ENCODE assay signal across 21 mouse cellular contexts in the genomic region with DNA sequence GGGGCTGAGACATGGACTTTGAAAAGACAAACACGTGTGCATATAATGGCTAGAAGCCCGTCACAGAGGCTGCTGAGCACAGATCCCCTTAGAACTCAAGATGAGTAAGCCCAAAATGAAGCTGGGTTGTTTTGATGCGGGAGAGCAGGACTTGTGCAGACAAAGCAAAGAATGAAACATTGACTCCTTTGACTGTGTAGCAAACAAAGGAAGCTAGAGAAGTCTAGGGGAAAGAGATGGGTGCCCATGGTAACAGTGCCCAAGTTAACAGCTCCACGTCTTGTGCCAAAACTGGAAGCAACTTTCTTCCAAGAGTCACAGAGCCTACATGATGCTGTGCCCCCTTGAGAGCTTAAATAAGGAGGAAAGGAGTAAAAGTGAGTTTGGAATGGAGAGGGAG. TPM values are rescaled to one million over a fixed set of nuclear protein-coding genes. Genes with fewer than 3 reads are reported as not detected.
DNase-seq lines count a peak whose midpoint lies in the region; ATAC-seq lines count a peak whose summit lies in the region.
"Had no signal": no experiment of that assay in that cellular context is flagged by ENCODE, and none has a peak within 500 bp of the region (broad histone marks: within the 10 kb centered on the region; RNA-seq: fewer than 3 reads in every experiment).

No protein-coding gene starts in this region.

- H3K4me2 ChIP-seq in hindbrain, embryonic 16.5 days (ENCODE audit: low read length) = no peak overlapping the region
- no peak overlapping the region for H3K4me2 ChIP-seq in midbrain, embryonic 11.5 days
- H3K4me2 ChIP-seq in neural tube, embryonic 14.5 days (ENCODE audit: low read depth, low read length) = no peak overlapping the region
- H3K4me2 ChIP-seq in neural tube, embryonic 15.5 days = no peak overlapping the region
- H3K4me2 ChIP-seq: embryonic facial prominence, embryonic 12.5 days; forebrain, embryonic 12.5 days had no signal

- no peak overlapping the region for H3K4me3 ChIP-seq in hindbrain, embryonic 16.5 days (ENCODE audit: low read length)
- H3K4me3 ChIP-seq in hindbrain, embryonic 10.5 days = no peak overlapping the region
- H3K4me3 ChIP-seq in midbrain, embryonic 11.5 days (ENCODE audit: low read depth, low read length) = no peak overlapping the region
- no peak overlapping the region for H3K4me3 ChIP-seq in midbrain, embryonic 10.5 days
- no peak overlapping the region for H3K4me3 ChIP-seq in neural tube, embryonic 14.5 days (ENCODE audit: low read depth, low read length)
- H3K4me3 ChIP-seq in neural tube, embryonic 15.5 days (replicated peaks) = no peak overlapping the region
- H3K4me3 ChIP-seq in limb, embryonic 10.5 days = no peak overlapping the region
- H3K4me3 ChIP-seq: embryonic facial prominence, embryonic 10.5 days; embryonic facial prominence, embryonic 12.5 days; forebrain, embryonic 12.5 days had no signal

- H3K27me3 ChIP-seq in hindbrain, embryonic 16.5 days (replicated peaks; ENCODE audit: control insufficient read depth, insufficient read depth, low read length) = no peaks in the 10 kb centered on the region
- no peaks in the 10 kb centered on the region for H3K27me3 ChIP-seq in hindbrain, embryonic 10.5 days (ENCODE audit: insufficient read depth, poor library complexity, severe bottlenecking)
- H3K27me3 ChIP-seq in midbrain, embryonic 11.5 days (ENCODE audit: control insufficient read depth, insufficient read depth, low read length) = no peaks in the 10 kb centered on the region
- H3K27me3 ChIP-seq in midbrain, embryonic 10.5 days (ENCODE audit: low read depth, poor library complexity, severe bottlenecking) = no peaks in the 10 kb centered on the region
- no peaks in the 10 kb centered on the region for H3K27me3 ChIP-seq in neural tube, embryonic 14.5 days (ENCODE audit: control insufficient read depth, insufficient read depth, low read length)
- no peaks in the 10 kb centered on the region for H3K27me3 ChIP-seq in neural tube, embryonic 15.5 days (replicated peaks)
- H3K27me3 ChIP-seq in limb, embryonic 10.5 days (ENCODE audit: low read depth, poor library complexity, severe bottlenecking) = no peaks in the 10 kb centered on the region
- H3K27me3 ChIP-seq: embryonic facial prominence, embryonic 12.5 days; forebrain, embryonic 12.5 days had no signal

- H3K36me3 ChIP-seq in hindbrain, embryonic 16.5 days (ENCODE audit: control insufficient read depth, insufficient read depth, low read length) = 0 out of 2 replicates have a peak, but pooled peaks cover 4% of the 10 kb centered on the region
- no peaks in the 10 kb centered on the region for H3K36me3 ChIP-seq in hindbrain, embryonic 10.5 days
- no peaks in the 10 kb centered on the region for H3K36me3 ChIP-seq in midbrain, embryonic 11.5 days (ENCODE audit: control insufficient read depth, insufficient read depth, low read length)
- no peaks in the 10 kb centered on the region for H3K36me3 ChIP-seq in midbrain, embryonic 10.5 days
- no peaks in the 10 kb centered on the region for H3K36me3 ChIP-seq in neural tube, embryonic 14.5 days (ENCODE audit: control insufficient read depth, insufficient read depth, low read length)
- H3K36me3 ChIP-seq in neural tube, embryonic 15.5 days = no peaks in the 10 kb centered on the region
- 0 out of 2 replicates have a peak, but pooled peaks cover 6% of the 10 kb centered on the region for H3K36me3 ChIP-seq in limb, embryonic 10.5 days
- H3K36me3 ChIP-seq: embryonic facial prominence, embryonic 10.5 days; embryonic facial prominence, embryonic 12.5 days; forebrain, embryonic 12.5 days had no signal

- no peak overlapping the region for H3K9ac ChIP-seq in hindbrain, embryonic 16.5 days (ENCODE audit: low read depth, low read length)
- no peak overlapping the region for H3K9ac ChIP-seq in midbrain, embryonic 11.5 days (ENCODE audit: low read length)
- H3K9ac ChIP-seq in neural tube, embryonic 14.5 days (replicated peaks; ENCODE audit: low read depth, low read length) = no peak overlapping the region
- H3K9ac ChIP-seq in neural tube, embryonic 15.5 days (replicated peaks) = no peak overlapping the region
- H3K9ac ChIP-seq: embryonic facial prominence, embryonic 12.5 days; forebrain, embryonic 12.5 days had no signal

- DNase-seq in hindbrain, embryonic 10.5 days (ENCODE audit: low spot score) = no peak
- DNase-seq in midbrain, embryonic 11.5 days (ENCODE audit: low spot score, missing footprints) = peak; percentile 17
- no peak for DNase-seq in midbrain, embryonic 10.5 days (ENCODE audit: low spot score)
- DNase-seq in limb, embryonic 10.5 days (ENCODE audit: low spot score) = no peak
- no peak for DNase-seq in cerebellum, adult 11 months
- DNase-seq: adrenal gland, adult 2 months; adrenal gland, postnatal 10 days; adrenal gland, postnatal 25 days; cerebellum, adult 11-12 months; cerebellum, adult 2 months; cerebellum, adult 9-10 months; cerebellum, postnatal 10 days; cerebellum, postnatal 25 days had no signal

- H3K9me3 ChIP-seq in hindbrain, embryonic 16.5 days (ENCODE audit: control insufficient read depth, low read length) = peaks cover 3% of the 10 kb centered on the region; the same call in 1 of the 2 replicates
- peaks cover 4% of the 10 kb centered on the region for H3K9me3 ChIP-seq in hindbrain, embryonic 10.5 days
- H3K9me3 ChIP-seq in midbrain, embryonic 11.5 days (ENCODE audit: control insufficient read depth, low read length) = peaks cover 3% of the 10 kb centered on the region; the same call in 1 of the 2 replicates
- H3K9me3 ChIP-seq in midbrain, embryonic 10.5 days (replicated peaks) = peaks cover 9% of the 10 kb centered on the region
- H3K9me3 ChIP-seq in neural tube, embryonic 14.5 days (ENCODE audit: control insufficient read depth, low read length) = no peaks in the 10 kb centered on the region
- no peaks in the 10 kb centered on the region for H3K9me3 ChIP-seq in neural tube, embryonic 15.5 days (replicated peaks)
- no peaks in the 10 kb centered on the region for H3K9me3 ChIP-seq in limb, embryonic 10.5 days (replicated peaks)
- H3K9me3 ChIP-seq: embryonic facial prominence, embryonic 12.5 days had no signal

- H3K4me1 ChIP-seq in hindbrain, embryonic 16.5 days (ENCODE audit: control insufficient read depth, insufficient read depth, low read depth, low read length) = peaks cover 4% of the 10 kb centered on the region; the same call in 1 of the 2 replicates
- peaks cover 3% of the 10 kb centered on the region; the same call in 1 of the 2 replicates for H3K4me1 ChIP-seq in hindbrain, embryonic 10.5 days (replicated peaks)
- no peaks in the 10 kb centered on the region for H3K4me1 ChIP-seq in midbrain, embryonic 11.5 days (ENCODE audit: control insufficient read depth, insufficient read depth, low read length)
- H3K4me1 ChIP-seq in midbrain, embryonic 10.5 days = peaks cover 5% of the 10 kb centered on the region; the same call in 1 of the 2 replicates
- H3K4me1 ChIP-seq in neural tube, embryonic 14.5 days (ENCODE audit: control insufficient read depth, insufficient read depth, low read length) = peaks cover 9% of the 10 kb centered on the region; the same call in 1 of the 2 replicates
- H3K4me1 ChIP-seq in neural tube, embryonic 15.5 days = peaks cover 13% of the 10 kb centered on the region
- peaks cover 54% of the 10 kb centered on the region for H3K4me1 ChIP-seq in limb, embryonic 10.5 days

- 54% methylated on average over 4 of the region's 4 CpGs for WGBS in hindbrain, embryonic 16.5 days
- 81% methylated on average over 4 of the region's 4 CpGs for WGBS in hindbrain, embryonic 10.5 days
- WGBS in midbrain, embryonic 11.5 days = 67% methylated on average over 4 of the region's 4 CpGs
- WGBS in midbrain, embryonic 10.5 days = 74% methylated on average over 4 of the region's 4 CpGs
- WGBS in neural tube, embryonic 14.5 days = 59% methylated on average over 4 of the region's 4 CpGs
- WGBS in neural tube, embryonic 15.5 days = 49% methylated on average over 4 of the region's 4 CpGs
- 86% methylated on average over 4 of the region's 4 CpGs for WGBS in limb, embryonic 10.5 days

- ATAC-seq in hindbrain, embryonic 16.5 days = peak; percentile 62
- no peak for ATAC-seq in midbrain, embryonic 11.5 days (ENCODE audit: low FRiP score)
- ATAC-seq in neural tube, embryonic 14.5 days (ENCODE audit: low read depth) = peak; percentile 61; the same call in 1 of the 2 replicates
- ATAC-seq in neural tube, embryonic 15.5 days (ENCODE audit: low FRiP score) = no peak
- ATAC-seq: forebrain, embryonic 14.5 days; forebrain, embryonic 16.5 days had no signal

- H3K27ac ChIP-seq in hindbrain, embryonic 16.5 days (ENCODE audit: low read depth, low read length) = no peak overlapping the region
- no peak overlapping the region for H3K27ac ChIP-seq in hindbrain, embryonic 10.5 days
- H3K27ac ChIP-seq in midbrain, embryonic 11.5 days (ENCODE audit: low read depth, low read length) = no peak overlapping the region
- H3K27ac ChIP-seq in midbrain, embryonic 10.5 days (replicated peaks) = no peak overlapping the region
- no peak overlapping the region for H3K27ac ChIP-seq in neural tube, embryonic 14.5 days (ENCODE audit: low read depth, low read length)
- no peak overlapping the region; the same call in 1 of the 2 replicates for H3K27ac ChIP-seq in neural tube, embryonic 15.5 days (replicated peaks)
- H3K27ac ChIP-seq in limb, embryonic 10.5 days = peak overlapping the region; percentile 28; the same call in 1 of the 2 replicates
- H3K27ac ChIP-seq: embryonic facial prominence, embryonic 10.5 days; embryonic facial prominence, embryonic 12.5 days; forebrain, embryonic 12.5 days had no signal

RNA-seq across cellular contexts. Expression of a gene that starts 59.8 kb away (rescaled TPM):
- 13.2 and 13.6 TPM in 2 replicates for polyA plus RNA-seq in hindbrain, embryonic 16.5 days (2015; fragmentation: Nextera tagmentation; extraction: Ambion mirVana)
- polyA plus RNA-seq in hindbrain, embryonic 10.5 days (2016; fragmentation: Nextera tagmentation; extraction: Ambion mirVana) = 1.9 and 3.4 TPM in 2 replicates
- polyA plus RNA-seq in midbrain, embryonic 11.5 days (2014; fragmentation: Nextera tagmentation; extraction: Ambion mirVana) = 2.6 and 3.2 TPM in 2 replicates
- 2.1 and 2.9 TPM in 2 replicates for polyA plus RNA-seq in midbrain, embryonic 10.5 days (2016; fragmentation: Nextera tagmentation; extraction: Ambion mirVana)
- 15.2 and 17.6 TPM in 2 replicates for polyA plus RNA-seq in neural tube, embryonic 14.5 days (2014; fragmentation: Nextera tagmentation; extraction: Ambion mirVana)
- polyA plus RNA-seq in neural tube, embryonic 15.5 days (2015; fragmentation: Nextera tagmentation; extraction: Ambion mirVana) = 14.9 and 16.5 TPM in 2 replicates
- 2.1 and 3.2 TPM in 2 replicates for polyA plus RNA-seq in limb, embryonic 10.5 days (2016; fragmentation: Nextera tagmentation; extraction: Ambion mirVana)

Comparison
In these comparisons a context has a peak if more than half of its experiments do, and no peak if none do; other contexts are left out.
1. ATAC-seq: peak in hindbrain, embryonic 16.5 days (single experiment) and neural tube, embryonic 14.5 days (single experiment); none in midbrain, embryonic 11.5 days (single experiment) and neural tube, embryonic 15.5 days (single experiment).